Mouse (Mus musculus): ENCODE results near the gene Naa20.

- TF ChIP-seq POLR2A (IDR thresholded peaks at IDR 0.05; ENCODE audit: control insufficient read depth, low read depth, low read length) (no peak), CTCF (IDR thresholded peaks at IDR 0.05; ENCODE audit: control insufficient read depth, insufficient read depth, insufficient replicate concordance, low read depth, low read length) (no peak)
These were observed 19.2 kb downstream of the Naa20 start for GRCm38 (mm10) chr2:145920941-145921650.
